Mouse (Mus musculus) neural tube, embryonic 14.5 days (tissue): Measurements from ENCODE around the gene Inka1. TPM values are rescaled to one million over a fixed set of nuclear protein-coding genes. Genes with fewer than 3 reads are reported as not detected.

Source experiments
- ATAC-seq: fragments of 200-750 bp; cut with Nextera tagmentation; 2 replicates; pipeline ENCODE4 v1.8.0; 2017; ENCODE audit warnings: low read depth, mild to moderate bottlenecking, moderate TSS enrichment, moderate library complexity
- H3K27ac ChIP-seq: fragments of 300-500 bp; sonication (generic); 2 replicates; pipeline ENCODE4 v1.5.1; 2014; ENCODE audit warnings: low read depth, mild to moderate bottlenecking, control low read depth, low read length, moderate library complexity, mixed read lengths
- H3K27me3 ChIP-seq: fragments of 300-500 bp; sonication (generic); 2 replicates; pipeline ENCODE4 v1.6.1; 2014; ENCODE audit warnings: low read length; ENCODE audit not compliant: control insufficient read depth, insufficient read depth
- H3K36me3 ChIP-seq: fragments of 300-500 bp; sonication (generic); 2 replicates; pipeline ENCODE4 v1.6.1; 2014; ENCODE audit warnings: low read length, mixed read lengths; ENCODE audit not compliant: control insufficient read depth, insufficient read depth
- H3K4me1 ChIP-seq: fragments of 300-500 bp; sonication (generic); 2 replicates; pipeline ENCODE4 v1.6.1; 2014; ENCODE audit warnings: low read length; ENCODE audit not compliant: control insufficient read depth, insufficient read depth
- H3K4me2 ChIP-seq: fragments of 300-500 bp; sonication (generic); 2 replicates; pipeline ENCODE4 v1.6.1; 2014; ENCODE audit warnings: mild to moderate bottlenecking, low read depth, low read length, control low read depth
- H3K4me3 ChIP-seq: fragments of 300-500 bp; sonication (generic); 2 replicates; pipeline ENCODE4 v1.5.1; 2014; ENCODE audit warnings: low read depth, low read length, control low read depth, mixed read lengths
- H3K9ac ChIP-seq: fragments of 300-500 bp; sonication (generic); replicated peaks from 2 replicates; pipeline ENCODE4 v1.6.1; 2014; ENCODE audit warnings: low read depth, mild to moderate bottlenecking, control low read depth, low read length, mixed read lengths
- H3K9me3 ChIP-seq: fragments of 300-500 bp; sonication (generic); 2 replicates; pipeline ENCODE4 v1.6.1; 2016; ENCODE audit warnings: low read length; ENCODE audit not compliant: control insufficient read depth
- WGBS: fragments of 180-500 bp; shearing (Covaris S2); extraction: QIAGEN DNeasy Blood & Tissue Kit; methylation state at CpG from one replicate; pipeline ENCODE4 v1.1.7; 2014; 5-methylcytosine and 5-hydroxymethylcytosine counted together
- polyA plus RNA-seq: library from polyadenylated mRNA; unstranded; fragments of >200 nt; fragmentation: Nextera tagmentation; extraction: Ambion mirVana; gene quantifications from 2 replicates; pipeline ENCODE4 v1.2.1, GENCODE M21; 2014

Inka1 gene
- polyA plus RNA-seq, 1 experiment from 2014 or later: 10.4 TPM

GRCm38 (mm10) chr9:107975399-107976386, 10.0 kb downstream of the Inka1 start, which contains the start of gene Uba7:
TSS of gene Uba7 (plus strand) at chr9:107975505.
- Histone ChIP-seq H3K4me1 (no peaks in the 10 kb centered on the region), H3K27me3 (no peaks in the 10 kb centered on the region), H3K4me3 (no peak within 1 kb of the TSS), H3K9ac (no peak within 1 kb of the TSS), H3K9me3 (no peaks in the 10 kb centered on the region), H3K36me3 (no peaks in the 10 kb centered on the region), H3K4me2 (no peak within 1 kb of the TSS), H3K27ac (no peak within 1 kb of the TSS)
- ATAC-seq: no peak
- WGBS: 76% methylated on average over 12 of the region's 12 CpGs

- no peak overlapping the region for H3K4me2 ChIP-seq
- H3K27ac ChIP-seq: no peak overlapping the region
- H3K9me3 ChIP-seq: no peaks in the 10 kb centered on the region
- H3K4me3 ChIP-seq: no peak overlapping the region
- no peak for ATAC-seq
- no peaks in the 10 kb centered on the region for H3K4me1 ChIP-seq
- WGBS: 85% methylated on average over 10 of the region's 10 CpGs
- H3K27me3 ChIP-seq: no peaks in the 10 kb centered on the region
- no peaks in the 10 kb centered on the region for H3K36me3 ChIP-seq
- no peak overlapping the region for H3K9ac ChIP-seq
Observed at GRCm38 (mm10) chr9:107974491-107975171, 11.0 kb downstream of the Inka1 start.

GRCm38 (mm10) chr9:107971690-107972541, 13.8 kb downstream of the Inka1 start:
- Histone ChIP-seq H3K9ac (no peak overlapping the region), H3K9me3 (no peaks in the 10 kb centered on the region), H3K27me3 (no peaks in the 10 kb centered on the region), H3K4me1 (no peaks in the 10 kb centered on the region), H3K36me3 (no peaks in the 10 kb centered on the region), H3K4me3 (no peak overlapping the region), H3K27ac (no peak overlapping the region), H3K4me2 (no peak overlapping the region)
- no peak for ATAC-seq
- 88% methylated on average over 8 of the region's 8 CpGs for WGBS

GRCm38 (mm10) chr9:107970311-107970710, 15.4 kb downstream of the Inka1 start:
- H3K4me3 ChIP-seq: no peak overlapping the region
- no peaks in the 10 kb centered on the region for H3K9me3 ChIP-seq
- H3K27me3 ChIP-seq: no peaks in the 10 kb centered on the region
- 85% methylated on average over 5 of the region's 5 CpGs for WGBS
- H3K36me3 ChIP-seq: no peaks in the 10 kb centered on the region
- no peak overlapping the region for H3K4me2 ChIP-seq
- no peak overlapping the region for H3K9ac ChIP-seq
- ATAC-seq: no peak
- H3K4me1 ChIP-seq: no peaks in the 10 kb centered on the region
- no peak overlapping the region for H3K27ac ChIP-seq

GRCm38 (mm10) chr9:107968531-107968930, 17.1 kb downstream of the Inka1 start:
- Histone ChIP-seq H3K36me3 (no peaks in the 10 kb centered on the region), H3K4me1 (no peaks in the 10 kb centered on the region), H3K4me2 (no peak overlapping the region), H3K27me3 (no peaks in the 10 kb centered on the region), H3K27ac (no peak overlapping the region), H3K9ac (no peak overlapping the region), H3K4me3 (no peak overlapping the region), H3K9me3 (no peaks in the 10 kb centered on the region)
- WGBS: 91% methylated on average over 7 of the region's 7 CpGs
- ATAC-seq: no peak

DNA sequence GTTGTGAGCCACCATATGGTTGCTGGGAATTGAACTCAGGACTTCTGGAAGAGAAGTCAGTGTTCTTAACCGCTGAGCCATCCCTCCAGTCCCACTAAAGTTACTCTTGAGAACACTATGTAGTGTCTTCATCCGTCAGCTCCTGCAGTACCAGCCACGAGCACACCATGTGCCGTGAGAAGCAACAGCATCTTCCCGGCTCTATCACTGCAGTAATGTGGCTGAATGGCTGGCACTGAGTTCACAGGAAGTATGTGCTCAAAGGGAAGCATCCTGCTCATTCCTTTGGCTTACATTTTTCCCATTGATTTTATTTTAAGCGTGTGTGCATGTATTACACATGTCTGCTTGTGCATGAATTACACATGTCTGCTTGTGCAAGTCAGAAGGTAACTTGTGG, 18.2 kb downstream of the Inka1 start:
- Histone ChIP-seq H3K4me3 (no peak overlapping the region), H3K4me2 (no peak overlapping the region), H3K36me3 (no peaks in the 10 kb centered on the region), H3K27me3 (no peaks in the 10 kb centered on the region), H3K9ac (no peak overlapping the region), H3K27ac (no peak overlapping the region), H3K4me1 (no peaks in the 10 kb centered on the region), H3K9me3 (no peaks in the 10 kb centered on the region)
- ATAC-seq: no peak
- WGBS: 92% methylated on average over 6 of the region's 6 CpGs

GRCm38 (mm10) chr9:107966676-107967075, 19.0 kb downstream of the Inka1 start:
- Histone ChIP-seq H3K4me1 (no peaks in the 10 kb centered on the region), H3K9me3 (no peaks in the 10 kb centered on the region), H3K4me2 (no peak overlapping the region), H3K27me3 (no peaks in the 10 kb centered on the region), H3K4me3 (no peak overlapping the region), H3K36me3 (no peaks in the 10 kb centered on the region), H3K27ac (no peak overlapping the region), H3K9ac (no peak overlapping the region)
- WGBS: 92% methylated on average over 10 of the region's 10 CpGs
- ATAC-seq: no peak

DNA sequence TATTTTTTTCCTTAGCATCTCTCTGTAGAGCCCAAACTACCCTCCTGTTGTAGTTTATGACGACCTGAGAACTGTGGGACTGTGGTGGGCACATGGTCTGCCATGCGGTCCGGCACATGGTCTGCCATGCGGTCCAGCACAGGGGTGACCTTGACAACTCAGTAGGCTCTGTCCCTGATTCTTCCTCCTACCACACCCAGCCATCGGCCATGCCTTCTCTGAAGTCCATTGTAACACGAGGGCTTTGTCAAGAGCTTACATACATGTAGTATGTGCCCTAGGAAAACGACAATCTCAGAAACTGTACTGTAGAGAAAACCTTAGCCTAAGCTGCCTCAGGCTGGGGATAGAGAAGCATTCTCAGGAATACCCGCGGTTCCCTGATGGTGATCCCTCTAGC, 21.0 kb downstream of the Inka1 start:
- no peaks in the 10 kb centered on the region for H3K27me3 ChIP-seq
- H3K4me1 ChIP-seq: peaks cover 4% of the 10 kb centered on the region; the same call in 1 of the 2 replicates
- ATAC-seq: no peak
- WGBS: 96% methylated on average over 9 of the region's 9 CpGs
- no peak overlapping the region for H3K4me3 ChIP-seq
- H3K27ac ChIP-seq: no peak overlapping the region
- H3K9me3 ChIP-seq: no peaks in the 10 kb centered on the region
- no peak overlapping the region for H3K9ac ChIP-seq
- H3K36me3 ChIP-seq: no peaks in the 10 kb centered on the region
- H3K4me2 ChIP-seq: no peak overlapping the region
